Mouse (Mus musculus) megakaryocyte, embryonic 14.5 days (primary cell): ENCODE measurements around the gene Kmt2b.

Source experiments
- FLI1 ChIP-seq: IDR thresholded peaks from 2 replicates; pipeline ENCODE4 v1.6.1; 2012; ENCODE audit warnings: low read length, inconsistent platforms, mixed read lengths
- GATA1 ChIP-seq: IDR thresholded peaks from 3 replicates; pipeline ENCODE4 v1.6.1; 2012; ENCODE audit warnings: mixed read lengths, low read length, inconsistent platforms, borderline replicate concordance

DNA sequence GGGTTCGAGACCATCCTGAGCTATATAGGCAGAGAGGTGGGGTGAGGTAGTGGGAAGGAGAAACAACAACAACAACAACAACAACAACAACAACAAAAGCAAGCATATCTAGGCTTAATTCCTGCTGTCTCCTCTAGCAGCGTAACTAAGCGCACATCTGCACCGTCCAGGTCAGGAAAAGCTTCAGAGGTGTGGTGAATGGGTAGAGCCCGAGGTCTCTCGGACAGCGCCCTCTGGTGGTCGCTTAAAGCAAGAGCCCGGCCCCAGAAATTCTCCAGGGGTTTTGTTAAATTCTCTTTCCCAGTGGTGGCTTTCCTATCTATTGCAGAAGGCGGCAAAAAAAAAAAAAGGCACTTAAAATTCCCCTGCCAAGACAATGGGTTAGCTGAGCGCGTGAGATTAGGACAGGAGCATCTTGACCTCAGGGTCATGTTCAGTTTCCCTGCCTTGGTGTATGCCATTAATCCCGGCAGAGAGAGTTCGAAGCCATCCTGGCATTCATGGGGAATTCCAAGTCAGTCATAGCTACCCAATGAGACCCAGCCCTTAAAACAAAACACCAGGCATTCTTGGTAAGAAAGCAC is 25.1 kb upstream of the Kmt2b start:
- no peak for TF ChIP-seq FLI1
- TF ChIP-seq GATA1 = no peak
